Mouse (Mus musculus): ENCODE measurements around the gene Lrfn1. TPM values are rescaled to one million over a fixed set of nuclear protein-coding genes. Genes with fewer than 3 reads are reported as not detected.

Gene Lrfn1
- total RNA-seq, 4 experiments from 2014 or later: 19.3 to 27.7 (median 24.5) TPM

DNA sequence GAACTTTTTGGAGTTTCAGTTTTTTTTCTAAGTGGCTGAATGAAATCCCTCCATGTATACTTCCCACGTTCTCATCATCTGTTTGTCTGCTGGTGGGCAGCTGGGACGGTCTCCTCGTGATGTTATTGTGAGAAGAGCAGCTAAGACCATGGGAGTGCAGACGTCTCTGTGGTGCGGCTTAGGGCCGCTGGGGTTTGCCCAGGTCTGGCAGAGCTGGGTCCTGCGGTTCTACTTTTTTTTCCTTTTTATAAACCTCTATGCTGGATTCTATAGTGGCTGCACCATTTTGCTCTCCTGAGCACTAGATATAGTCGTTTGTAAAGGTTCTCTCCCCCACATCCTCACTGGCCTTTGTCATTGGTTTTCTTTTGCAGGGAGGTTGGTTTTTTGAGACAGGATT lies 59.7 kb downstream of the Lrfn1 start:
- DNase-seq: no peak

Other genes starting within 250 kb of the Lrfn1 start
- gene Eid2, start 184.1 kb upstream of the Lrfn1 start, total RNA-seq (2022): 10 to 100 TPM; 22.6 to 28.2 (median 24.6) TPM
- 10 to 100 TPM; 17.2 to 19.9 (median 18.7) TPM for gene Eid2b, start 174.2 kb upstream of the Lrfn1 start, total RNA-seq (2022)
- under 1 TPM in 1 of 4 experiments, not detected in 3; 0.28 TPM for gene Selenov, start 160.8 kb upstream of the Lrfn1 start, total RNA-seq (2022)
- gene Dll3, start 149.7 kb upstream of the Lrfn1 start, total RNA-seq (2022): under 1 TPM; 0.14 to 0.62 (median 0.40) TPM
- 10 to 100 TPM; 68.5 to 83.7 (median 71.2) TPM for gene Timm50, start 139.9 kb upstream of the Lrfn1 start, total RNA-seq (2022)
- 100 to 1,000 TPM; 135 to 251 (median 169) TPM for gene Supt5, start 113.2 kb upstream of the Lrfn1 start, total RNA-seq (2022)
- gene Rps16, start 101.3 kb upstream of the Lrfn1 start, total RNA-seq (2022): 1,000 to 10,000 TPM in 3 of 4 experiments, 100 to 1,000 TPM in 1; 948 to 1,196 (median 1,106) TPM
- gene Plekhg2, start 79.4 kb upstream of the Lrfn1 start, total RNA-seq (2022): 10 to 100 TPM; 13.6 to 28.9 (median 20.9) TPM
- 10 to 100 TPM; 12.8 to 33.6 (median 21.5) TPM for gene Zfp36, start 71.7 kb upstream of the Lrfn1 start, total RNA-seq (2022)
- 10 to 100 TPM; 24.5 to 44.1 (median 29.5) TPM for gene Med29, start 59.3 kb upstream of the Lrfn1 start, total RNA-seq (2022)
- gene Paf1, start 59.0 kb upstream of the Lrfn1 start, total RNA-seq (2022): 100 to 1,000 TPM in 1 of 4 experiments, 10 to 100 TPM in 3; 61.6 to 102 (median 87.9) TPM
- 10 to 100 TPM in 2 of 4 experiments, 1 to 10 TPM in 2; 7.5 to 13.5 (median 11.3) TPM for gene Gmfg, start 14.5 kb upstream of the Lrfn1 start, total RNA-seq (2022)
- under 1 TPM in 1 of 4 experiments, not detected in 3; 0.46 TPM for gene Ifnl2, start 58.5 kb downstream of the Lrfn1 start, total RNA-seq (2022)
- not detected for gene Ifnl3, start 70.9 kb downstream of the Lrfn1 start, total RNA-seq (2022)
- not detected for gene Sycn, start 88.9 kb downstream of the Lrfn1 start, total RNA-seq (2022)
- gene Nccrp1, start 95.3 kb downstream of the Lrfn1 start, total RNA-seq (2022): not detected
- gene Samd4b, start 146.2 kb downstream of the Lrfn1 start, total RNA-seq (2022): 10 to 100 TPM; 62.4 to 83.9 (median 73.4) TPM
- gene Pak4, start 146.2 kb downstream of the Lrfn1 start, total RNA-seq (2022): 10 to 100 TPM; 28.5 to 37.2 (median 34.0) TPM
- not detected for gene Acp7, start 179.4 kb downstream of the Lrfn1 start, total RNA-seq (2022)
- gene Fbxo27, start 240.9 kb downstream of the Lrfn1 start, total RNA-seq (2022): 1 to 10 TPM; 2.5 to 3.4 (median 3.1) TPM

All from adrenal gland, adult 8-10 months (tissue).